Mouse (Mus musculus): ENCODE results near the gene Rps29. TPM values are rescaled to one million over a fixed set of nuclear protein-coding genes. Genes with fewer than 3 reads are reported as not detected.
A peak's percentile ranks its signal among the peaks of the same experiment; 100 is the strongest.
"Not testable (repeated sequence)": the region's sequence is repeated elsewhere in the genome, so short reads cannot be mapped to it uniquely, and the experiment has no call there.

Rps29 gene
- polyA plus RNA-seq, 2 experiments, result 1,849 to 2,273 TPM

- DNase-seq (ENCODE audit: low spot score), result no peak
- H3K4me2 ChIP-seq (replicated peaks; ENCODE audit: low read depth, low read length, severe bottlenecking), result no peak overlapping the region
- H3K27me3 ChIP-seq (ENCODE audit: control insufficient read depth, insufficient read depth, low read length), result no peaks in the 10 kb centered on the region
- no peak overlapping the region for H3K4me3 ChIP-seq (replicated peaks; ENCODE audit: low read length)
- ATAC-seq (ENCODE audit: low FRiP score, low read depth), result no peak
- H3K36me3 ChIP-seq (ENCODE audit: control insufficient read depth, insufficient read depth, low read length), result no peaks in the 10 kb centered on the region
- TF ChIP-seq POLR2A (IDR thresholded peaks at IDR 0.05; ENCODE audit: borderline replicate concordance, extremely low read depth, insufficient read depth, insufficient read length), result no peak
- WGBS, result 51% methylated on average over 3 of the region's 3 CpGs
- H3K9ac ChIP-seq (ENCODE audit: low read depth, low read length, severe bottlenecking), result no peak overlapping the region
- no peaks in the 10 kb centered on the region for H3K9me3 ChIP-seq (ENCODE audit: control insufficient read depth, low read length)
- H3K4me1 ChIP-seq (ENCODE audit: control insufficient read depth, insufficient read depth, low read length), result 0 out of 2 replicates have a peak, but pooled peaks cover 3% of the 10 kb centered on the region
- no peak overlapping the region for H3K27ac ChIP-seq (replicated peaks; ENCODE audit: low read depth, low read length)
Measured at GRCm38 (mm10) chr12:69164904-69165303, 5.9 kb upstream of the Rps29 start.

- not testable (repeated sequence) for DNase-seq (ENCODE audit: low spot score); H3K27me3 ChIP-seq (ENCODE audit: control insufficient read depth, insufficient read depth, low read length); ATAC-seq (ENCODE audit: low FRiP score, low read depth); H3K9me3 ChIP-seq (ENCODE audit: control insufficient read depth, low read length); H3K4me2 ChIP-seq (replicated peaks; ENCODE audit: low read depth, low read length, severe bottlenecking); H3K27ac ChIP-seq (replicated peaks; ENCODE audit: low read depth, low read length); H3K4me3 ChIP-seq (replicated peaks; ENCODE audit: low read length); H3K9ac ChIP-seq (ENCODE audit: low read depth, low read length, severe bottlenecking); H3K36me3 ChIP-seq (ENCODE audit: control insufficient read depth, insufficient read depth, low read length); H3K4me1 ChIP-seq (ENCODE audit: control insufficient read depth, insufficient read depth, low read length)
- WGBS, result 84% methylated on average over 4 of the region's 4 CpGs
Measured at GRCm38 (mm10) chr12:69163586-69163985, 4.6 kb upstream of the Rps29 start.

GRCm38 (mm10) chr12:69160677-69161076, 1.7 kb upstream of the Rps29 start:
- H3K4me2 ChIP-seq (replicated peaks; ENCODE audit: low read depth, low read length, severe bottlenecking); H3K9me3 ChIP-seq (ENCODE audit: control insufficient read depth, low read length); H3K9ac ChIP-seq (ENCODE audit: low read depth, low read length, severe bottlenecking); H3K27ac ChIP-seq (replicated peaks; ENCODE audit: low read depth, low read length); H3K4me1 ChIP-seq (ENCODE audit: control insufficient read depth, insufficient read depth, low read length); H3K4me3 ChIP-seq (replicated peaks; ENCODE audit: low read length); DNase-seq (ENCODE audit: low spot score); H3K27me3 ChIP-seq (ENCODE audit: control insufficient read depth, insufficient read depth, low read length); ATAC-seq (ENCODE audit: low FRiP score, low read depth): not testable (repeated sequence)
- 86% methylated on average over 2 of the region's 2 CpGs for WGBS
- peaks cover 23% of the 10 kb centered on the region for H3K36me3 ChIP-seq (ENCODE audit: control insufficient read depth, insufficient read depth, low read length)

- ATAC-seq (ENCODE audit: low FRiP score, low read depth) (no peak), DNase-seq (ENCODE audit: low spot score) (peak; percentile 82)
- no peak overlapping the region for H3K9ac ChIP-seq (ENCODE audit: low read depth, low read length, severe bottlenecking)
- no peak for TF ChIP-seq POLR2A (IDR thresholded peaks at IDR 0.05; ENCODE audit: borderline replicate concordance, extremely low read depth, insufficient read depth, insufficient read length)
- H3K4me1 ChIP-seq (ENCODE audit: control insufficient read depth, insufficient read depth, low read length), result 0 out of 2 replicates have a peak, but pooled peaks cover 3% of the 10 kb centered on the region
- H3K36me3 ChIP-seq (ENCODE audit: control insufficient read depth, insufficient read depth, low read length), result peaks cover 27% of the 10 kb centered on the region
- peak overlapping the region; percentile 21 for H3K4me3 ChIP-seq (replicated peaks; ENCODE audit: low read length)
- no peak overlapping the region for H3K4me2 ChIP-seq (replicated peaks; ENCODE audit: low read depth, low read length, severe bottlenecking)
- no peaks in the 10 kb centered on the region for H3K27me3 ChIP-seq (ENCODE audit: control insufficient read depth, insufficient read depth, low read length)
- H3K9me3 ChIP-seq (ENCODE audit: control insufficient read depth, low read length), result no peaks in the 10 kb centered on the region
- H3K27ac ChIP-seq (replicated peaks; ENCODE audit: low read depth, low read length), result no peak overlapping the region; the same call in 1 of the 2 replicates
- WGBS, result 6% methylated on average over 9 of the region's 9 CpGs
Measured at GRCm38 (mm10) chr12:69159578-69159940, 573 bp upstream of the Rps29 start.

- 1% methylated on average over 19 of the region's 19 CpGs for WGBS
- H3K4me2 ChIP-seq (replicated peaks; ENCODE audit: low read depth, low read length, severe bottlenecking), result peak overlapping the region; percentile 64
- peak overlapping the region; percentile 69 for H3K4me3 ChIP-seq (replicated peaks; ENCODE audit: low read length)
- H3K9ac ChIP-seq (ENCODE audit: low read depth, low read length, severe bottlenecking), result peak overlapping the region; percentile 94
- DNase-seq (ENCODE audit: low spot score) (no peak), ATAC-seq (ENCODE audit: low FRiP score, low read depth) (no peak)
- H3K27me3 ChIP-seq (ENCODE audit: control insufficient read depth, insufficient read depth, low read length), result no peaks in the 10 kb centered on the region
- 0 out of 2 replicates have a peak, but pooled peaks cover 3% of the 10 kb centered on the region for H3K4me1 ChIP-seq (ENCODE audit: control insufficient read depth, insufficient read depth, low read length)
- peak overlapping the region; percentile 95 for H3K27ac ChIP-seq (replicated peaks; ENCODE audit: low read depth, low read length)
- peaks cover 27% of the 10 kb centered on the region for H3K36me3 ChIP-seq (ENCODE audit: control insufficient read depth, insufficient read depth, low read length)
- no peaks in the 10 kb centered on the region for H3K9me3 ChIP-seq (ENCODE audit: control insufficient read depth, low read length)
- TF ChIP-seq POLR2A (IDR thresholded peaks at IDR 0.05; ENCODE audit: borderline replicate concordance, extremely low read depth, insufficient read depth, insufficient read length), result no peak
Measured at GRCm38 (mm10) chr12:69158366-69158764, 621 bp downstream of the Rps29 start.

GRCm38 (mm10) chr12:69157107-69157506, 1.9 kb downstream of the Rps29 start:
- Histone ChIP-seq H3K36me3 (ENCODE audit: control insufficient read depth, insufficient read depth, low read length) (peaks cover 27% of the 10 kb centered on the region), H3K27ac (replicated peaks; ENCODE audit: low read depth, low read length) (no peak overlapping the region), H3K9me3 (ENCODE audit: control insufficient read depth, low read length) (no peaks in the 10 kb centered on the region), H3K4me1 (ENCODE audit: control insufficient read depth, insufficient read depth, low read length) (0 out of 2 replicates have a peak, but pooled peaks cover 3% of the 10 kb centered on the region), H3K27me3 (ENCODE audit: control insufficient read depth, insufficient read depth, low read length) (no peaks in the 10 kb centered on the region), H3K4me2 (replicated peaks; ENCODE audit: low read depth, low read length, severe bottlenecking) (no peak overlapping the region), H3K4me3 (replicated peaks; ENCODE audit: low read length) (no peak overlapping the region), H3K9ac (ENCODE audit: low read depth, low read length, severe bottlenecking) (no peak overlapping the region)
- DNase-seq (ENCODE audit: low spot score), result no peak
- no peak for ATAC-seq (ENCODE audit: low FRiP score, low read depth)
- TF ChIP-seq POLR2A (IDR thresholded peaks at IDR 0.05; ENCODE audit: borderline replicate concordance, extremely low read depth, insufficient read depth, insufficient read length), result no peak
- 98% methylated on average over 2 of the region's 2 CpGs for whole genome bisulfite sequencing

All from limb, embryonic 14.5 days (tissue).